Mouse (Mus musculus) ES-E14 (cell line): ENCODE measurements around the gene Clec4e.

Source experiments
- CHD2 ChIP-seq: IDR thresholded peaks from 2 replicates; pipeline ENCODE4 v1.6.1; 2014; ENCODE audit warnings: mild to moderate bottlenecking, low read depth, low read length, inconsistent platforms
- HCFC1 ChIP-seq: IDR thresholded peaks from 2 replicates; pipeline ENCODE4 v1.6.1; 2012; ENCODE audit warnings: low read length, inconsistent platforms, borderline replicate concordance; ENCODE audit not compliant: insufficient read depth
- MAFK ChIP-seq: IDR thresholded peaks from 2 replicates; pipeline ENCODE4 v1.6.1; 2014; ENCODE audit warnings: mild to moderate bottlenecking, low read depth, low read length, inconsistent platforms; ENCODE audit not compliant: insufficient read depth
- ZC3H11A ChIP-seq: IDR thresholded peaks from 2 replicates; pipeline ENCODE4 v1.6.1; 2012; ENCODE audit warnings: low read depth, mild to moderate bottlenecking, inconsistent platforms, low read length, borderline replicate concordance
- ZNF384 ChIP-seq: IDR thresholded peaks from 2 replicates; pipeline ENCODE4 v1.6.1; 2012; ENCODE audit warnings: low read depth, low read length, inconsistent platforms

- TF ChIP-seq HCFC1 (no peak), CHD2 (no peak), MAFK (no peak), ZC3H11A (no peak), ZNF384 (no peak)
Observed at GRCm38 (mm10) chr6:123261555-123262161, 28.0 kb downstream of the Clec4e start, which contains the start of gene Clec4d.
